ENCODE assay signal across 26 mouse cellular contexts in the genomic region with DNA sequence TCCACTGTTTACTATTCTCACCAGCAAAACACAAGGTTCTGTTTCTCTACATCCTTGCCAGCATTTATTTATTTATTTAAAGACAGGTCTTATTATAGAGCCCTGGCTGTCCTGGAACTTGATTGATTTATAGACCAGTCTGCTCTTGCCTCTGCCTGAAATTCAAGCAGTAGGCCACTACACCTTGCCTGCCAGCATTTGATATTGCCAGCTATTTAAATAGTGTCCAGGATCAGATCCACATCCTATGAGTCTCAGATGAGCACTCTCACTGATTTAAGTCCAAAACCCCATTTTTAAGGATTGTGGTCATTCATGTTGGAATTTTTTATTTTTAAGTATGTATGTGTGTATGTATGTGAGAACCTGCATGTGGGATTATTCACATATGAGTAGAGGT. TPM values are rescaled to one million over a fixed set of nuclear protein-coding genes. Genes with fewer than 3 reads are reported as not detected.
"Had no signal": no experiment of that assay in that cellular context is flagged by ENCODE, and none has a peak within 500 bp of the region (broad histone marks: within the 10 kb centered on the region; RNA-seq: fewer than 3 reads in every experiment).

No protein-coding gene starts in this region.

- DNase-seq: forebrain, postnatal 0 days; gastrocnemius, postnatal 36 days; heart, adult 18-20 months; heart, postnatal 14 days; heart, postnatal 36 days; kidney, adult 11 months; kidney, adult 2 months; kidney, adult 9 months; kidney, postnatal 14 days; kidney, postnatal 36 days; layer of hippocampus, adult 9-11 months; layer of hippocampus, postnatal 36 days; left cerebral cortex, postnatal 4 days had no signal

- H3K9me3 ChIP-seq: heart, embryonic 13.5 days; heart, embryonic 15.5 days; hindbrain, embryonic 13.5 days; hindbrain, embryonic 15.5 days; kidney, embryonic 15.5 days; limb, embryonic 13.5 days; limb, embryonic 15.5 days; liver, embryonic 12.5 days had no signal

- H3K27ac ChIP-seq: heart, embryonic 13.5 days; heart, embryonic 15.5 days; hindbrain, embryonic 15.5 days; hindbrain, postnatal 0 days; kidney, embryonic 15.5 days; kidney, postnatal 0 days; limb, embryonic 13.5 days; limb, embryonic 15.5 days had no signal

- H3K4me3 ChIP-seq: heart, embryonic 13.5 days; heart, embryonic 15.5 days; hindbrain, embryonic 13.5 days; hindbrain, embryonic 15.5 days; kidney, embryonic 15.5 days; limb, embryonic 13.5 days; limb, embryonic 15.5 days; liver, embryonic 12.5 days had no signal

- H3K9ac ChIP-seq: forebrain, postnatal 0 days; heart, embryonic 15.5 days; hindbrain, embryonic 13.5 days; hindbrain, embryonic 15.5 days; kidney, embryonic 15.5 days; limb, embryonic 13.5 days; limb, embryonic 15.5 days had no signal

- ATAC-seq: forebrain, postnatal 0 days; hindbrain, postnatal 0 days; intestine, embryonic 16.5 days; liver, embryonic 12.5 days had no signal

- H3K4me2 ChIP-seq: hindbrain, embryonic 13.5 days; limb, embryonic 13.5 days had no signal

- H3K36me3 ChIP-seq: heart, embryonic 13.5 days; heart, embryonic 15.5 days; hindbrain, embryonic 13.5 days; hindbrain, embryonic 15.5 days; kidney, embryonic 15.5 days; limb, embryonic 13.5 days; limb, embryonic 15.5 days; liver, embryonic 12.5 days had no signal

- H3K27me3 ChIP-seq: heart, embryonic 13.5 days; heart, embryonic 15.5 days; hindbrain, embryonic 13.5 days; hindbrain, embryonic 15.5 days; kidney, embryonic 15.5 days; limb, embryonic 13.5 days; limb, embryonic 15.5 days; liver, embryonic 12.5 days had no signal

RNA-seq across cellular contexts. Expression of a gene that starts 16.0 kb away (rescaled TPM):
- total RNA-seq: gastrocnemius, adult 8-10 months; gastrocnemius, postnatal 36 days had no signal
- polyA plus RNA-seq: hindbrain, embryonic 11.5 days; liver, embryonic 12.5 days had no signal
